Comparison of ENCODE assay signal across 8 mouse cellular contexts in the genomic region with DNA sequence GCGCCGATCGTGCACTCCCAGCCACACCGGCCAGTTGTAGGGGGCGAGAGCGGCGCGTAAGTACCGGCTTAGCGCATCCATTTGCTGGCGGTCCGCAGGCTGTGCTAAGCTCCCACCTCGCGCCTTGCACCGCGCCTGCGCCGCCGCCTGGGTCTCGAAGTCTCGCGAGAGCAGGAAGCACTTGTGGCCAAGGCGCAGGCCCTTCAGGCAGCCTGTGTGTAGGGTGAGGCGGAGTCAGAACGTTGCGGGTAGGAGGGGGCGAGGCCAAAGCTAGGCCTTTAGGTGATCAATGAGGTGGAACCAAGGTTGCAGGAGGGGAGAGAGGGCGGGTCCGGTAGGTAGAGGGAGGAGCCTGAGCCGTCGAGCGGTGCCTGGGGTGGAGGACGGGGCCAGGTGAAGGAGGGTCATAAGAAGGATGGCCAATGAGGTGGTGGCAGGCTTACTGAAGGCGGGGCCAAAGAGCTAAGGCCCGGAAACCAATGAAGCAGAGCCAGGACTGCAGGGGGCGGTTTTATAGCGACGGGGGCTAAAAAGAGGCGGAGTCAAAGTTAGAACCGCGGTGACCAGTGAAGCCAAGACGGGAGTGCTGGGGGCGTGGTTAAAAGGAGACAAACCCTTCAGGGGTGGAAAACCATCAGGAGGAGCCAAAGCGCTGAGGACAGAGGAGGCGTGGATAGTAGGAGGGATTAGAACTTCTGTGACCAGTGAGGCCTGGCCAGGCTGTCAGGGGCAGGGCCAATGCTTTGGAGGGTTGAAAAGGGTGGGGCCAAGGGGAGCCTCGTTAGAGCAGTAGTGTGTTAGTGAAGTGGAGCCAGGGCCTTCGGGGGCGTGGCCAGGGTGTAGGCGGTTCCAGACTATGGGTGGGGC. TPM values are rescaled to one million over a fixed set of nuclear protein-coding genes. Genes with fewer than 3 reads are reported as not detected.
DNase-seq lines count a peak whose midpoint lies in the region; ATAC-seq and TF ChIP-seq lines count a peak whose summit lies in the region.

No protein-coding gene starts in this region.

- no peak for TF ChIP-seq CTCF in E14TG2a.4 (conservative IDR thresholded peaks at IDR 0.05; ENCODE audit: low read length)
- no peak for TF ChIP-seq CTCF in heart, postnatal 0 days (IDR thresholded peaks at IDR 0.05; ENCODE audit: low read depth)
- no peak for TF ChIP-seq CTCF in testis, adult 2 months (IDR thresholded peaks at IDR 0.05; ENCODE audit: control insufficient read depth, insufficient read depth, insufficient replicate concordance, low read depth, low read length)

- peak overlapping the region; percentile 88 for H3K9ac ChIP-seq in forebrain, embryonic 12.5 days
- H3K9ac ChIP-seq in heart, postnatal 0 days (replicated peaks; ENCODE audit: low read depth, low read length), result peak overlapping the region; percentile 71
- H3K9ac ChIP-seq in liver, embryonic 16.5 days (ENCODE audit: low read depth, low read length), result peak overlapping the region; percentile 75
- H3K9ac ChIP-seq in neural tube, embryonic 13.5 days, result peak overlapping the region; percentile 96

- under 1% methylated on average over 49 of the region's 49 CpGs for WGBS in forebrain, embryonic 12.5 days
- under 1% methylated on average over 49 of the region's 49 CpGs for WGBS in heart, postnatal 0 days
- under 1% methylated on average over 49 of the region's 49 CpGs for WGBS in liver, embryonic 16.5 days (ENCODE audit: insufficient replicate concordance)
- WGBS in neural tube, embryonic 13.5 days, result under 1% methylated on average over 49 of the region's 49 CpGs

- no peaks in the 10 kb centered on the region for H3K36me3 ChIP-seq in E14TG2a.4 (ENCODE audit: insufficient read depth, low read length)
- H3K36me3 ChIP-seq in forebrain, embryonic 12.5 days (replicated peaks), result no peaks in the 10 kb centered on the region
- H3K36me3 ChIP-seq in heart, postnatal 0 days (replicated peaks; ENCODE audit: control insufficient read depth, insufficient read depth, low read length), result no peaks in the 10 kb centered on the region
- no peaks in the 10 kb centered on the region for H3K36me3 ChIP-seq in liver, embryonic 16.5 days (ENCODE audit: control insufficient read depth, insufficient read depth)
- no peaks in the 10 kb centered on the region for H3K36me3 ChIP-seq in neural tube, embryonic 13.5 days
- no peaks in the 10 kb centered on the region for H3K36me3 ChIP-seq in testis, adult 2 months (ENCODE audit: control insufficient read depth, insufficient read depth, low read length)

- TF ChIP-seq EP300 in heart, postnatal 0 days (IDR thresholded peaks at IDR 0.05; ENCODE audit: low read depth), result 0 out of 2 replicates have a peak, but pooled peaks have one; percentile 40

- peaks cover 38% of the 10 kb centered on the region for H3K27me3 ChIP-seq in E14TG2a.4 (ENCODE audit: insufficient read depth, low read length)
- H3K27me3 ChIP-seq in forebrain, embryonic 12.5 days, result peaks cover 32% of the 10 kb centered on the region
- peaks cover 12% of the 10 kb centered on the region; the same call in 1 of the 2 replicates for H3K27me3 ChIP-seq in heart, postnatal 0 days (ENCODE audit: control insufficient read depth, insufficient read depth, low read length)
- H3K27me3 ChIP-seq in liver, embryonic 16.5 days (ENCODE audit: control insufficient read depth, insufficient read depth, low read depth, low read length), result peaks cover 19% of the 10 kb centered on the region
- H3K27me3 ChIP-seq in neural tube, embryonic 13.5 days, result 0 out of 2 replicates have a peak, but pooled peaks cover 6% of the 10 kb centered on the region
- H3K27me3 ChIP-seq in testis, adult 2 months (ENCODE audit: control insufficient read depth, insufficient read depth, low read length), result no peaks in the 10 kb centered on the region

- peak overlapping the region; percentile 95 for H3K4me3 ChIP-seq in E14TG2a.4 (replicated peaks; ENCODE audit: low read length)
- H3K4me3 ChIP-seq in forebrain, embryonic 12.5 days (replicated peaks), result peak overlapping the region; percentile 67
- peak overlapping the region; percentile 59 for H3K4me3 ChIP-seq in heart, postnatal 0 days (ENCODE audit: low read depth, low read length)
- H3K4me3 ChIP-seq in liver, embryonic 16.5 days (ENCODE audit: low read depth, low read length), result peak overlapping the region; percentile 68
- peak overlapping the region; percentile 74 for H3K4me3 ChIP-seq in neural tube, embryonic 13.5 days
- peak overlapping the region; percentile 88 for H3K4me3 ChIP-seq in testis, adult 2 months (ENCODE audit: control insufficient read depth, low read depth, low read length)

- peak; percentile 84 for DNase-seq in c-Kit-positive CD71-positive TER-119-positive erythroid progenitor cells, embryonic 14.5 days (ENCODE audit: low spot score)
- peak; percentile 99 for DNase-seq in heart, postnatal 0 days (ENCODE audit: low spot score)
- DNase-seq in kidney, postnatal 4 days, result peak; percentile 96 to 98

- peak; percentile 96 for TF ChIP-seq POLR2A in testis, adult 2 months (IDR thresholded peaks at IDR 0.05; ENCODE audit: control insufficient read depth, low read depth, low read length)

- ATAC-seq in forebrain, embryonic 12.5 days (ENCODE audit: low FRiP score), result peak; percentile 94
- peak; percentile 90 for ATAC-seq in heart, postnatal 0 days (ENCODE audit: insufficient read depth, low read depth)
- peak; percentile 91 for ATAC-seq in liver, embryonic 16.5 days (ENCODE audit: low read depth)
- ATAC-seq in neural tube, embryonic 13.5 days (ENCODE audit: low read depth), result peak; percentile 95

- peaks cover 59% of the 10 kb centered on the region for H3K4me1 ChIP-seq in E14TG2a.4 (replicated peaks; ENCODE audit: low read depth, low read length)
- H3K4me1 ChIP-seq in forebrain, embryonic 12.5 days, result peaks cover 22% of the 10 kb centered on the region
- H3K4me1 ChIP-seq in heart, postnatal 0 days (ENCODE audit: control insufficient read depth, insufficient read depth), result 0 out of 2 replicates have a peak, but pooled peaks cover 4% of the 10 kb centered on the region
- H3K4me1 ChIP-seq in liver, embryonic 16.5 days (ENCODE audit: control insufficient read depth, low read depth, low read length), result peaks cover 11% of the 10 kb centered on the region
- peaks cover 26% of the 10 kb centered on the region for H3K4me1 ChIP-seq in neural tube, embryonic 13.5 days (replicated peaks)
- H3K4me1 ChIP-seq in testis, adult 2 months (ENCODE audit: control insufficient read depth, insufficient read depth, low read length), result peaks cover 14% of the 10 kb centered on the region

- no peaks in the 10 kb centered on the region for H3K9me3 ChIP-seq in E14TG2a.4 (ENCODE audit: low read length)
- H3K9me3 ChIP-seq in forebrain, embryonic 12.5 days, result no peaks in the 10 kb centered on the region
- no peaks in the 10 kb centered on the region for H3K9me3 ChIP-seq in heart, postnatal 0 days (replicated peaks; ENCODE audit: control insufficient read depth, low read length)
- H3K9me3 ChIP-seq in liver, embryonic 16.5 days (replicated peaks; ENCODE audit: control insufficient read depth, low read length), result no peaks in the 10 kb centered on the region
- H3K9me3 ChIP-seq in neural tube, embryonic 13.5 days, result no peaks in the 10 kb centered on the region

- H3K4me2 ChIP-seq in forebrain, embryonic 12.5 days, result peak overlapping the region; percentile 76
- peak overlapping the region; percentile 75 for H3K4me2 ChIP-seq in heart, postnatal 0 days (ENCODE audit: low read depth, low read length)
- H3K4me2 ChIP-seq in liver, embryonic 16.5 days (ENCODE audit: low read depth, low read length), result peak overlapping the region; percentile 78
- peak overlapping the region; percentile 81 for H3K4me2 ChIP-seq in neural tube, embryonic 13.5 days

- peak overlapping the region; percentile 97 for H3K27ac ChIP-seq in forebrain, embryonic 12.5 days
- peak overlapping the region; percentile 79 for H3K27ac ChIP-seq in heart, postnatal 0 days (ENCODE audit: low read depth)
- H3K27ac ChIP-seq in liver, embryonic 16.5 days (ENCODE audit: low read length), result peak overlapping the region; percentile 61
- H3K27ac ChIP-seq in neural tube, embryonic 13.5 days (replicated peaks), result peak overlapping the region; percentile 97
- H3K27ac ChIP-seq in testis, adult 2 months (ENCODE audit: control insufficient read depth, insufficient read depth, low read depth, low read length), result peak overlapping the region; percentile 87

RNA-seq across cellular contexts. Expression of a gene that starts 1.7 kb away (rescaled TPM):
- polyA plus RNA-seq in forebrain, embryonic 12.5 days (2016; fragmentation: Nextera tagmentation; extraction: Ambion mirVana), result 2.5 and 2.9 TPM in 2 replicates
- total RNA-seq in heart, postnatal 0 days (2014; rRNA removed; ENCODE audit: low replicate concordance), result 1.4 and 1.7 TPM in 2 replicates
- 1.00 and 1.3 TPM in 2 replicates for polyA plus RNA-seq in heart, postnatal 0 days (2015; fragmentation: Nextera tagmentation; extraction: Ambion mirVana)
- 0.44 and 0.46 TPM in 2 replicates for polyA plus RNA-seq in liver, embryonic 16.5 days (2015; fragmentation: Nextera tagmentation; extraction: Ambion mirVana)
- 2.8 TPM in 2 replicates for polyA plus RNA-seq in neural tube, embryonic 13.5 days (2015; fragmentation: Nextera tagmentation; extraction: Ambion mirVana)
- 1.7 and 3.1 TPM in 2 replicates for polyA plus RNA-seq in testis, adult 2 months (2012; rRNA removed)

RNA-seq across cellular contexts. Expression of a gene that starts 5.0 kb away (rescaled TPM):
- polyA plus RNA-seq in forebrain, embryonic 12.5 days (2016; fragmentation: Nextera tagmentation; extraction: Ambion mirVana), result 7.7 and 8.0 TPM in 2 replicates
- total RNA-seq in heart, postnatal 0 days (2014; rRNA removed; ENCODE audit: low replicate concordance), result 0.19 and 0.61 TPM in 2 replicates
- 0.33 and 0.36 TPM in 2 replicates for polyA plus RNA-seq in heart, postnatal 0 days (2015; fragmentation: Nextera tagmentation; extraction: Ambion mirVana)
- polyA plus RNA-seq in liver, embryonic 16.5 days (2015; fragmentation: Nextera tagmentation; extraction: Ambion mirVana), result 0.01 and 0.02 TPM in 2 replicates
- polyA plus RNA-seq in neural tube, embryonic 13.5 days (2015; fragmentation: Nextera tagmentation; extraction: Ambion mirVana), result 26.5 and 27.7 TPM in 2 replicates
- 4.0 and 5.5 TPM in 2 replicates for polyA plus RNA-seq in testis, adult 2 months (2012; rRNA removed)

RNA-seq across cellular contexts. Expression of a gene that starts 43.8 kb away (rescaled TPM):
- polyA plus RNA-seq in forebrain, embryonic 12.5 days (2016; fragmentation: Nextera tagmentation; extraction: Ambion mirVana), result not detected in 2 replicates
- total RNA-seq in heart, postnatal 0 days (2014; rRNA removed; ENCODE audit: low replicate concordance), result not detected in 2 replicates
- not detected in 2 replicates for polyA plus RNA-seq in heart, postnatal 0 days (2015; fragmentation: Nextera tagmentation; extraction: Ambion mirVana)
- polyA plus RNA-seq in liver, embryonic 16.5 days (2015; fragmentation: Nextera tagmentation; extraction: Ambion mirVana), result not detected in 2 replicates
- not detected in 2 replicates for polyA plus RNA-seq in neural tube, embryonic 13.5 days (2015; fragmentation: Nextera tagmentation; extraction: Ambion mirVana)
- 3,148 and 3,520 TPM in 2 replicates for polyA plus RNA-seq in testis, adult 2 months (2012; rRNA removed)

RNA-seq across cellular contexts. Expression of a gene that starts 47.8 kb away (rescaled TPM):
- polyA plus RNA-seq in forebrain, embryonic 12.5 days (2016; fragmentation: Nextera tagmentation; extraction: Ambion mirVana), result 0.11 and 0.17 TPM in 2 replicates
- total RNA-seq in heart, postnatal 0 days (2014; rRNA removed; ENCODE audit: low replicate concordance), result not detected in 2 replicates
- polyA plus RNA-seq in heart, postnatal 0 days (2015; fragmentation: Nextera tagmentation; extraction: Ambion mirVana), result not detected in 2 replicates
- polyA plus RNA-seq in liver, embryonic 16.5 days (2015; fragmentation: Nextera tagmentation; extraction: Ambion mirVana), result not detected in 2 replicates
- polyA plus RNA-seq in neural tube, embryonic 13.5 days (2015; fragmentation: Nextera tagmentation; extraction: Ambion mirVana), result not detected in 2 replicates
- polyA plus RNA-seq in testis, adult 2 months (2012; rRNA removed), result 29.1 and 29.8 TPM in 2 replicates

RNA-seq across cellular contexts. Expression of a gene that starts 58.5 kb away (rescaled TPM):
- 195 and 203 TPM in 2 replicates for polyA plus RNA-seq in forebrain, embryonic 12.5 days (2016; fragmentation: Nextera tagmentation; extraction: Ambion mirVana)
- total RNA-seq in heart, postnatal 0 days (2014; rRNA removed; ENCODE audit: low replicate concordance), result 127 and 130 TPM in 2 replicates
- 38.1 and 53.1 TPM in 2 replicates for polyA plus RNA-seq in heart, postnatal 0 days (2015; fragmentation: Nextera tagmentation; extraction: Ambion mirVana)
- polyA plus RNA-seq in liver, embryonic 16.5 days (2015; fragmentation: Nextera tagmentation; extraction: Ambion mirVana), result 23.4 and 24.6 TPM in 2 replicates
- 180 and 187 TPM in 2 replicates for polyA plus RNA-seq in neural tube, embryonic 13.5 days (2015; fragmentation: Nextera tagmentation; extraction: Ambion mirVana)
- 53.2 and 55.4 TPM in 2 replicates for polyA plus RNA-seq in testis, adult 2 months (2012; rRNA removed)

Comparison
In these comparisons a context has a peak if more than half of its experiments do, and no peak if none do; other contexts are left out.
1. Peak in every context shown above with its lines: DNase-seq, ATAC-seq, H3K4me3 ChIP-seq and H3K27ac ChIP-seq.
2. RNA of a gene that starts 43.8 kb away (polyA plus RNA-seq): 3,148 to 3,520 TPM in testis, adult 2 months; not detected in neural tube, embryonic 13.5 days, not detected in forebrain, embryonic 12.5 days, not detected in heart, postnatal 0 days and not detected in liver, embryonic 16.5 days; every median in the first group is over 1,000 times any median in the second.